9 mouse cellular contexts compared by ENCODE assay signal in genomic region chr6:54070736-54071135, GRCm38 (mm10). TPM values are rescaled to one million over a fixed set of nuclear protein-coding genes. Genes with fewer than 3 reads are reported as not detected.
DNase-seq lines count a peak whose midpoint lies in the region; ATAC-seq lines count a peak whose summit lies in the region.
"Had no signal": no experiment of that assay in that cellular context is flagged by ENCODE, and none has a peak within 500 bp of the region (broad histone marks: within the 10 kb centered on the region; RNA-seq: fewer than 3 reads in every experiment).

No protein-coding gene starts in this region.

- intact Hi-C loops in heart, postnatal 25 days (cut with DNase I), result no loop called here

- peaks cover 30% of the 10 kb centered on the region for H3K4me1 ChIP-seq in forebrain, embryonic 10.5 days
- H3K4me1 ChIP-seq in neural tube, embryonic 15.5 days, result peaks cover 27% of the 10 kb centered on the region

- no peaks in the 10 kb centered on the region for H3K27me3 ChIP-seq in forebrain, embryonic 10.5 days (ENCODE audit: poor library complexity, severe bottlenecking)
- H3K27me3 ChIP-seq in neural tube, embryonic 15.5 days (replicated peaks), result no peaks in the 10 kb centered on the region
- H3K27me3 ChIP-seq: limb, embryonic 15.5 days had no signal

- no peak overlapping the region for H3K4me3 ChIP-seq in forebrain, embryonic 10.5 days
- no peak overlapping the region for H3K4me3 ChIP-seq in neural tube, embryonic 15.5 days (replicated peaks)
- H3K4me3 ChIP-seq: limb, embryonic 15.5 days had no signal

- no peaks in the 10 kb centered on the region for H3K36me3 ChIP-seq in forebrain, embryonic 10.5 days (replicated peaks)
- no peaks in the 10 kb centered on the region for H3K36me3 ChIP-seq in neural tube, embryonic 15.5 days
- H3K36me3 ChIP-seq: limb, embryonic 15.5 days had no signal

- no peaks in the 10 kb centered on the region for H3K9me3 ChIP-seq in forebrain, embryonic 10.5 days
- no peaks in the 10 kb centered on the region for H3K9me3 ChIP-seq in neural tube, embryonic 15.5 days (replicated peaks)
- H3K9me3 ChIP-seq: limb, embryonic 15.5 days had no signal

- H3K9ac ChIP-seq in neural tube, embryonic 15.5 days (replicated peaks), result no peak overlapping the region
- H3K9ac ChIP-seq: limb, embryonic 15.5 days had no signal

- ATAC-seq in neural tube, embryonic 15.5 days (ENCODE audit: low FRiP score), result no peak

- no peak overlapping the region for H3K27ac ChIP-seq in forebrain, embryonic 10.5 days
- no peak overlapping the region for H3K27ac ChIP-seq in neural tube, embryonic 15.5 days (replicated peaks)
- H3K27ac ChIP-seq: limb, embryonic 15.5 days had no signal

- WGBS in forebrain, embryonic 10.5 days, result 69% methylated on average over 6 of the region's 6 CpGs
- WGBS in neural tube, embryonic 15.5 days, result 67% methylated on average over 6 of the region's 6 CpGs

- peak; percentile 94 for DNase-seq in heart, adult 11 months
- no peak for DNase-seq in heart, postnatal 25 days (ENCODE audit: low spot score)
- DNase-seq in urinary bladder, postnatal 14 days (ENCODE audit: low spot score), result peak; percentile 31
- no peak for DNase-seq in urinary bladder, adult 18-20 months (ENCODE audit: low spot score in 2 of 2)
- peak; percentile 80 to 84 for DNase-seq in kidney, postnatal 25 days
- no peak for DNase-seq in c-Kit-positive CD71-positive TER-119-positive erythroid progenitor cells, embryonic 14.5 days (ENCODE audit: low spot score)
- DNase-seq in forebrain, embryonic 10.5 days (ENCODE audit: extremely low spot score, low spot score), result no peak

- H3K4me2 ChIP-seq in neural tube, embryonic 15.5 days, result no peak overlapping the region
- H3K4me2 ChIP-seq: limb, embryonic 15.5 days had no signal

RNA-seq across cellular contexts. Expression of gene Chn2, which starts 31.4 kb away (rescaled TPM):
- total RNA-seq in heart, postnatal 25 days (2021), result 1 to 10 TPM; 3.0 to 4.3 TPM
- 9.5 and 10.6 TPM in 2 replicates for polyA plus RNA-seq in forebrain, embryonic 10.5 days (2016; fragmentation: Nextera tagmentation; extraction: Ambion mirVana)
- 17.6 and 18.2 TPM in 2 replicates for polyA plus RNA-seq in neural tube, embryonic 15.5 days (2015; fragmentation: Nextera tagmentation; extraction: Ambion mirVana)

Comparison
In these comparisons a context has a peak if more than half of its experiments do, and no peak if none do; other contexts are left out.
1. DNase-seq: peak in heart, adult 11 months (single experiment), urinary bladder, postnatal 14 days (single experiment) and kidney, postnatal 25 days (2 of 2); none in heart, postnatal 25 days (single experiment), urinary bladder, adult 18-20 months (0 of 2), c-Kit-positive CD71-positive TER-119-positive erythroid progenitor cells, embryonic 14.5 days (single experiment) and forebrain, embryonic 10.5 days (single experiment).